Mouse (Mus musculus): ENCODE results near the gene Rab7b. TPM values are rescaled to one million over a fixed set of nuclear protein-coding genes. Genes with fewer than 3 reads are reported as not detected.

The Rab7b gene
- polyA plus RNA-seq, 1 experiment = 10.5 TPM

- H3K4me1 ChIP-seq (ENCODE audit: control insufficient read depth, insufficient read depth, insufficient read length, low read length) = no peaks in the 10 kb centered on the region
These were observed 55.5 kb downstream of the Rab7b start, which contains the start of gene Slc26a9 for GRCm38 (mm10) chr1:131743868-131744464. Slc26a9 (plus strand) TSS chr1:131744022.

DNA sequence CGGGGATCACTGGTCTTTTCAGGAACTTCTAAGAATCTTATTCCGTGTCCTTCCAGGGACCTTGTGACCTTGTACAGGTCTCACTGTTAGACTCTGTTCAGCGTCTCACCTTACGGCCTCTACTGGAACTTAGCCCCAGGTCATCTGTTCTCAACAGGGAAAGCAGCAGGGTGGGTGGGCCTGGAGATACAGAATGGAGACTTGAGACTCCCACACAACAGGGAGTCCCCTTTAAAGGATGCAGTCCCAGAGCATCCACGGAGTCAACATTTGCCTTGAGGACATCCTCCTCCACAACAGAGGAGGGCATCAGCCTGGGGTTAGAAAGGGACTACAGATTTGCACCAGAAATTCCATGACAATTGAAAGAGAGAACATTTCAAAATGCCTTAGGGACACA lies 56.9 kb downstream of the Rab7b start:
- H3K4me1 ChIP-seq (ENCODE audit: control insufficient read depth, insufficient read depth, insufficient read length, low read length) = no peaks in the 10 kb centered on the region
- no peak overlapping the region for H3K27ac ChIP-seq (replicated peaks; ENCODE audit: low read depth, low read length)
- H3K4me3 ChIP-seq (ENCODE audit: insufficient read depth, low read depth, low read length) = no peak overlapping the region

More at GRCm38 (mm10) chr1:131743868-131744464, 55.5 kb downstream of the Rab7b start, which contains the start of gene Slc26a9:
- Histone ChIP-seq H3K27ac (replicated peaks; ENCODE audit: low read depth, low read length) (no peak within 1 kb of the TSS), H3K4me3 (ENCODE audit: insufficient read depth, low read depth, low read length) (no peak within 1 kb of the TSS)

DNA sequence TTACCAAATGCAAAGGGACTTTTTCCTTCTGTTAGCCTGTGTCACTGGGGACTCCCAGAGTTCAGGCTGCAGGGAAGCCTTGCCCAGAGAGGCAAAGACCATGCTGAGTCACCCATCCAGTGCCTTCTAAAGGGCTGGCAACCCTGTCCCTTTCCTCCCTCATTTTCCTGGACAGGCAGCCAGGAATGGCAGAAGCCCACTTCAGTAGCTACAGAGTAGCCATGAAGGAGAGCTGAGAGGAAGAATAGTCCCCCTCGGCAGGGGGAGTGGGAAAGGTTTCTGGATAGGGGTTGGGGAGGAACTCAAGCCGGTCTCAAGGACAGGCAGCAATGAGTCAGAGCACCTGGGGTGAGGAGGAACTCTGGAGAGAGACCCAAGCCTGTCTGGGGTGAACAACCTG lies 59.3 kb downstream of the Rab7b start:
- Histone ChIP-seq H3K4me1 (ENCODE audit: control insufficient read depth, insufficient read depth, insufficient read length, low read length) (peaks cover 7% of the 10 kb centered on the region), H3K27ac (replicated peaks; ENCODE audit: low read depth, low read length) (no peak overlapping the region), H3K4me3 (ENCODE audit: insufficient read depth, low read depth, low read length) (no peak overlapping the region)

GRCm38 (mm10) chr1:131748636-131749035 lies 60.1 kb downstream of the Rab7b start:
- Histone ChIP-seq H3K4me1 (ENCODE audit: control insufficient read depth, insufficient read depth, insufficient read length, low read length) (peaks cover 7% of the 10 kb centered on the region), H3K4me3 (ENCODE audit: insufficient read depth, low read depth, low read length) (no peak overlapping the region), H3K27ac (replicated peaks; ENCODE audit: low read depth, low read length) (no peak overlapping the region)

DNA sequence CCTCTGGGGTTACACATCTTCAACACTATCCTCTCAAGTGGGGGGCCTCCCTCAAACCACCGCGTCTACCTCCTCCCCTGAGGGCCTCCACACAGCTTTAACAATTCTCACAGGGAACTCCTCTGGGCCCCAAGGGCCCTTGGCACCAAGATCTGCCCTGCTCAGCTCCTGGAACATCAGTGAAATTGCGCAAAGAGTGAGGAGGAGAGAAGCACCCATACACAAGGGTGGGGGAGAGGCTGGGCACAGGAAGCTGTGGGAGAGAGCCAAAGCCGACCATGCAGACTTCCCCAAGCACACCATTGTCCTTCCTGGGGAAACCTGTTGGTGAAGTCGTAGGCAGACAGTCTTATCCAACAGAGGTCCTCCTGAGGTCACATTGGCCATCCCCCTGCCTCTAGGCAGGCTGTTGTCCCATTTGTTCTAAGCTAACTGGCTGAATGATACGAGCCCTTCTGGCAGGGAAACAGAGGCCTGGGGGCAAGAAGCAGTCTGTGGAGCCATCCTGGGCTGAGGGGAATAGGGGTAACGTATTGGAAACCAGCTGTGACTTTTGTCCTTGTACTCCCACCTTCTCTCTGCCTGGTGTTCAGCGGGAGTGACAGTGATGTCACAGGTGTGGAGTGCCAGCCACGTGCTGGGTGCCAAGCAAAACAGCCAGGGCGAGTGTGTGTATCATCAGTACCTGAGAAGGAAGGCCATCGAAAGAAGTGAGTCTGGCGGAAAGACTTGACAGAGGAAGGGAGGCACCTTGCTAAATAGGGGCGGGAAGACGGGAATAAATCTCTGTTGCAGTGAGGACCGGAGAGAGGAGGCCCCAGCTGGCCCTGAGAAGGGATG lies 61.4 kb downstream of the Rab7b start:
- Histone ChIP-seq H3K4me1 (ENCODE audit: control insufficient read depth, insufficient read depth, insufficient read length, low read length) (peaks cover 7% of the 10 kb centered on the region), H3K27ac (replicated peaks; ENCODE audit: low read depth, low read length) (no peak overlapping the region), H3K4me3 (ENCODE audit: insufficient read depth, low read depth, low read length) (no peak overlapping the region)

DNA sequence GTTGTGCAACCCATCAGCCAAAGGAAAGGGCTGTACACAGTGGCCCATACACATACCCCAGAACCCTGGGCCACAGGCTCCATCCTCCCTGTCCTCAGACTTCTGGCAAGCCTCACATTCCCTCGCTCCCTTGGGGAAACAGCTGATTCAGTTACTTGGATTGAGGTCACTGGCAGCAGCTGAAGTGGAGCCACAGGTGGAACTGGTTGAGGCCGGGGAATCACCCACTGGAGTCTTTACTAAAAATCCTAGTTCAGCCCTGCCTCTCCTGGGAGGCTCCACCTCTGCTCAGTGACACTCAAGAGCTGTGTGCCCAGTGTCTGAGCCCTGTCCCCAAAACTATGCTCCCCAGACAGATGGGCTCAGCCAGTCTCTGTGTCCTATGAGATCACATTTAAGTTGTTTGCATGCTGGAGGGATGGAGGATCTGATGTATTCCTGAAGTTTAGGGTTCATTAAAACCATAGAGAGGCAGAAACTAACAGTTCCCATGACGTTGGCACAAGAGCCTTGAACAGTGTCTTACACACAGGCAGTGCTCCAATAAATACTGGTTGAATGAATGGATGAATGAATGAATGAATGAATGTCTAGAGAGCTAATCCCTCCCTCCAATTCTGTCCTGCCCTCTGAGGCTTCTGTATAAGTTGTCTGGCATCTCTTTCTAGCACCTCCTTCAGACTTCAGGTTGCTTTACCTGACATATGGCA lies 62.8 kb downstream of the Rab7b start:
- no peak overlapping the region for H3K4me3 ChIP-seq (ENCODE audit: insufficient read depth, low read depth, low read length)
- H3K27ac ChIP-seq (replicated peaks; ENCODE audit: low read depth, low read length) = no peak overlapping the region

GRCm38 (mm10) chr1:131751891-131752311 lies 63.4 kb downstream of the Rab7b start:
- H3K4me1 ChIP-seq (ENCODE audit: control insufficient read depth, insufficient read depth, insufficient read length, low read length) = peaks cover 7% of the 10 kb centered on the region
- no peak overlapping the region for H3K27ac ChIP-seq (replicated peaks; ENCODE audit: low read depth, low read length)
- H3K4me3 ChIP-seq (ENCODE audit: insufficient read depth, low read depth, low read length) = no peak overlapping the region

More for the DNA sequence above, 62.8 kb downstream of the Rab7b start:
- peaks cover 7% of the 10 kb centered on the region for H3K4me1 ChIP-seq (ENCODE audit: control insufficient read depth, insufficient read depth, insufficient read length, low read length)

DNA sequence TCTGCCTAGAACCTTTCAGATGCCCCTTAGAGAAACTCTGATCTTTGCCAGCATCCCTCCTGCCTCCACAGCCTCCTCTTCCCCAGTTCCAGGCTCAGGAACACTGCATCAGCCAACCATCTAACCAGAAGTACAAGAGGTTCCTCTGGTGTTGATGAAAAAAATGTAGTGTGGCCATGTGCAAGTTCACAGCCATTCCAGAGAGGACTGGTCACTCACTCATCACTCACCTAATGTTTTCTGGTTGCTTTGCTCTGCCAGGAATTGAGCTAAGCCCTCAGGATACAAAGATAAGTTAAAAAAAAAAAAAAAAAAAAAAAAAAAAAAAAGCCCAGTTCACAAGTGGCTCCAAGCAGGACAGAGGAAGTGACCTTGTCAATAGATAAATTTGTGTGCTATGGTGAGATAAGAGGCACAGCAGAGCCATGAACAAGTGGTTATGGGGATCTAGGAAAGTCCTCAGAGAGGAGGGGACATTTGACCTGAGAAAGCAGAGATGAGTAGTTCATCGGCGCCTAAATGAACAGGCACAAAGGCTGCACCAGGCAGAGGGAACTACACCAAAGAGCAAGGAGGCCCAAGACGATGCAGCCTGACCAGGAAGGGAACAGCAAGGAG lies 65.8 kb downstream of the Rab7b start:
- Histone ChIP-seq H3K4me1 (ENCODE audit: control insufficient read depth, insufficient read depth, insufficient read length, low read length) (peaks cover 7% of the 10 kb centered on the region), H3K27ac (replicated peaks; ENCODE audit: low read depth, low read length) (no peak overlapping the region), H3K4me3 (ENCODE audit: insufficient read depth, low read depth, low read length) (no peak overlapping the region)

DNA sequence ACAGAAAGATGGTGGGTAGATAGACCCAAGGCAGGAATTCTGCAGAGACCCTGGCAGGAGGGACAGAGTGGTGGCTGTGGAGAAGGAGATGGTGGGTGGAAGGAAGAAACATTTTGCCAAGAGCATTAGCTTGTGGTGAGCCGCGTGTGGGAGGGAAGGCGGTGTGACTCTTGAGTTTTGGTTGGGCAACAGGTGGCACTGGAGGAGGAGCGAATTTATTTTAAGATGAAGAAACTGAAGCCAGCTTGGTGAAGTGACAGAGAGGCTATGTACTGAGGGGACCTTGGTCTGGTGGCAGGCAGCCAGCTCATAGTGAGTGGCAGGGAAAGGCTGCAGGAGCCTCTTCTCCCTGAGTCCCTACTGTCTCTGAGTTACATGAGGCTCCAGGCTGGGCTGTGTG lies 66.4 kb downstream of the Rab7b start:
- H3K4me1 ChIP-seq (ENCODE audit: control insufficient read depth, insufficient read depth, insufficient read length, low read length) = peaks cover 7% of the 10 kb centered on the region
- no peak overlapping the region for H3K27ac ChIP-seq (replicated peaks; ENCODE audit: low read depth, low read length)
- H3K4me3 ChIP-seq (ENCODE audit: insufficient read depth, low read depth, low read length) = no peak overlapping the region

- Histone ChIP-seq H3K27ac (replicated peaks; ENCODE audit: low read depth, low read length) (no peak overlapping the region), H3K4me3 (ENCODE audit: insufficient read depth, low read depth, low read length) (no peak overlapping the region)
These were observed 68.7 kb downstream of the Rab7b start for GRCm38 (mm10) chr1:131757211-131757610.

DNA sequence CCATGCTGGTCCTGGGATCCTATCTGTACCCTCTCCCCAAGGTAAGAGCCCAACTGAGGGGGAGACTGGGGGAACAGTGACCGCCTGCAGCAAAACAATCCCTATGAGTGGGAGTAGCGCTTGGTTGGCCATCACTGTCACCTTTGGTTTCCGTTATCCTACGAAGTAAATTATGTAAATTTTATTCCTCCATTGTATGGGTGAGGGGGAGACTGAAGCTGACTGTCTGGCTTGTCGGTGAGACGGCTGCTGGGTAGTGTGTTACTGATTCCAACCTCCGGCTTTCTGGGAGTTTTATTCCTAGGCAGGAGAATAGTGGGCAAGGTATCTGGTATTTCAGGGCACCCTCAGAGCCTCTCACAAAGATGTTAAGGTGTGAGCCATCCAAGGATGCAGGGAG lies 70.3 kb downstream of the Rab7b start:
- no peak overlapping the region for H3K27ac ChIP-seq (replicated peaks; ENCODE audit: low read depth, low read length)
- H3K4me3 ChIP-seq (ENCODE audit: insufficient read depth, low read depth, low read length) = no peak overlapping the region
- peaks cover 2% of the 10 kb centered on the region; the same call in 1 of the 2 replicates for H3K4me1 ChIP-seq (ENCODE audit: control insufficient read depth, insufficient read depth, insufficient read length, low read length)

More at GRCm38 (mm10) chr1:131757211-131757610, 68.7 kb downstream of the Rab7b start:
- peaks cover 2% of the 10 kb centered on the region; the same call in 1 of the 2 replicates for H3K4me1 ChIP-seq (ENCODE audit: control insufficient read depth, insufficient read depth, insufficient read length, low read length)

DNA sequence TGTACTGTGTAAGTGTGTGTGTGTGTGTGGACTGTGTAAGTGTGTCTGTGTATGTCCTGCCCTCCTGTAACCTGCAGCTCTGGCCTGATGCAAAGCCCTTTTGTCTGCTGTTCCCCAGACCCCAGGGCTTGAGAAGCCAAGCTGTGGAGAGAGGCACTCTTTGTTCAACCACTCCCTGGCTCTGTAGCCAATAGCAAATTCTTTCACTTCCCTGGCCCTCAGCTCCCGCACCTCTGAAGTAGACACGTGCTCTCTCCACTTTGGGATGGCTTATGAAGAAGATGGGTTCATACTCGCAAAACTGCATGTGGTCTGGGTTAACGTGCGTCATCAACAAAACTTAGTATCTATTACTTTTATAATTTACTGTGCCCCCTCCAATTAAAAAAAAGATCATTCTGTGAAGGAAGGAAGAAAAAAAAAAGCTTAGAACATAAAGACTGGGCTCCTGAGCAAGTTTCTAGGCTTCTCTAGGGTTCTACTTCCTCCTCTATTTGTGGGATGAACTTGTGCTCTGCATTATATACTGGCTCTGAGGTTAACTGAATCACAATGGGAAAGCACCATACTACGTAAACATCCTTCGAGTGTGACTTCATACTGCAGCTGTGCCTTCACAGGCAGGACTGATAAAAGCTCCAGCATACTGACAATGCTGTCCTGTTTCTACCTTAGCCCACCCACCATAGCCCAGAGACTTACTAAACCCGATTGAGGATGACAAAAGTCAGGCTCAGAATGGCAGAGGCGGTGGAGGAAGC lies 71.4 kb downstream of the Rab7b start:
- Histone ChIP-seq H3K4me1 (ENCODE audit: control insufficient read depth, insufficient read depth, insufficient read length, low read length) (peaks cover 2% of the 10 kb centered on the region; the same call in 1 of the 2 replicates), H3K27ac (replicated peaks; ENCODE audit: low read depth, low read length) (no peak overlapping the region), H3K4me3 (ENCODE audit: insufficient read depth, low read depth, low read length) (no peak overlapping the region)

DNA sequence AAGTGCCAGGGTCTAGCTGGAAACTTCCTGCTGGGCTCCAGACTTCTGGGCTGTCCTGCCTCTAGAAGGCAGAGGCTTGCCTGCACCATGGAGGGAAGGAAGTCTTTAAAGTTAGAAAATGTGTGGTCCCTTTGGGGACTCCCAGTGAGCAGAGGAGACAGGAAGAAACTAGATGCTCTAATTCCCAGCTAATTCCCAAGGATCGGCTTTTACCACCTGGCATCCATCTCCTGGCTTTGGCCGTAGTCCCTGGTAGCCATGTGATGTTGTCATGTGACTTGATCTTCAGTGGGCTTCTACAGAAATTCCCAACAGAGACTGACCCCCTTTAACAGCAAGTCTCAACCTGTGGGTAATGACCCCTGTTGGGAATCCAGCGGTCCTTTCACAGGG lies 71.9 kb downstream of the Rab7b start:
- Histone ChIP-seq H3K27ac (replicated peaks; ENCODE audit: low read depth, low read length) (no peak overlapping the region), H3K4me1 (ENCODE audit: control insufficient read depth, insufficient read depth, insufficient read length, low read length) (peaks cover 2% of the 10 kb centered on the region; the same call in 1 of the 2 replicates), H3K4me3 (ENCODE audit: insufficient read depth, low read depth, low read length) (no peak overlapping the region)

DNA sequence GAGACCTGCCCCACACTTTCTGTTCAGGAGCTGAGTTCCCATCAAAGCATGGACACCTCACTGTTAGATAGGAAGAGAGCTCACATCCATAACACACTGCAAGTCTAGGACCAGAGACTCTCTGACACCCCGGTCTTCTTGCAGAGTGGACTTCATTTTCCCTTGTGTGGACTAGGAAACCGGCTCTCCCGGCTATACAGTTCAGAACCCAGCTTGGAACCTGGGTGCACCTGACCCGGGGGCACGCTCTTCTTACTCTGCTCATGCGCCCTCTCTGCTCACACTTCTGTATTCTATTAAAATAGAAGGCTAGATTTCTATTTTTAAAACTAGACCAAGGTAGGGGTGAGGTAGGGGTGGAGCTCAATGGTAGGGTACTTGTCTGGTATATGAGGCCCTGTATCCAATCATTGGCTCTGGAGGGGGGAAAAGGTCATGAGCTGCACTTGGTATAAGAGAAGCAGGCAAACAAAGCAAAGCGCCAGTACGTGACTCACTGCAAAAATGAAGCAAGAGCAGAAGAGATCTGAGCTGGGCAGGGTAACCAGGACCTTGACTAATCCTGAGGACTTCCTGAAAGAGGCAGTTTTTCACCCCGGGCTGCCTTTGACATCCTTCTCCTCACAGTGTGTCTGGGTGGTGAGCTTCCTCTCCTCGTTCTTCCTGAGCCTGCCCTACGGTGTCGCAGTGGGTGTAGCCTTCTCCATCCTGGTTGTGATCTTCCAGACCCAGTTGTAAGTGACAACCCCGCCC lies 72.8 kb downstream of the Rab7b start:
- Histone ChIP-seq H3K4me1 (ENCODE audit: control insufficient read depth, insufficient read depth, insufficient read length, low read length) (peaks cover 2% of the 10 kb centered on the region; the same call in 1 of the 2 replicates), H3K27ac (replicated peaks; ENCODE audit: low read depth, low read length) (no peak overlapping the region)

More for the DNA sequence above, 72.8 kb downstream of the Rab7b start:
- no peak overlapping the region for H3K4me3 ChIP-seq (ENCODE audit: insufficient read depth, low read depth, low read length)

Measured in brown adipose tissue, adult 24 weeks (tissue).